Mouse (Mus musculus): Measurements from ENCODE around the gene P2rx7. TPM values are rescaled to one million over a fixed set of nuclear protein-coding genes. Genes with fewer than 3 reads are reported as not detected.
A peak's percentile ranks its signal among the peaks of the same experiment; 100 is the strongest.

P2rx7 gene
- polyA plus RNA-seq, 1 experiment from 2014 or later = 2.2 TPM

DNA sequence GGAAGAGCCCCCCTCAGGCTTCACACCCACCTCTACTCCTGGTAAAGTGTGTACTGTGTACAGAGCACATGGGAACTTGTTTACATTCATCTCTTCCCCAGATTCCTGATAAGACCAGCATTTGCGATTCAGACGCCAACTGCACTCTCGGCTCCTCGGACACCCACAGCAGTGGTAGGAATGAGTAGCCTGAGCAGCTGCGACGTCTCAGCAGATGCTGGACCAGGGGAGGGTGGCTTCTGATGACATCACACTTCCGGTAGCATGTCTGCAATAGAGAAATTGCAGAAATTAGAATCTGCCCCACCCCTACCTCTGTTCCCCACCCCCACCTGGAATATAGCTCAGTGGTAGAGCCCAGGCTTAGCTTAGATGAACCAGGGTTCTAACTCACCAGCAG is 74.7 kb downstream of the P2rx7 start:
- no peak overlapping the region for H3K4me3 ChIP-seq
- H3K4me2 ChIP-seq = no peak overlapping the region
- ATAC-seq (ENCODE audit: insufficient number of reproducible peaks, low FRiP score, low TSS enrichment, low read depth) = no peak
- H3K27ac ChIP-seq = no peak overlapping the region
- no peak overlapping the region for H3K9ac ChIP-seq
- H3K9me3 ChIP-seq = no peaks in the 10 kb centered on the region
- H3K36me3 ChIP-seq = 0 out of 2 replicates have a peak, but pooled peaks cover 3% of the 10 kb centered on the region
- H3K4me1 ChIP-seq = 0 out of 2 replicates have a peak, but pooled peaks cover 4% of the 10 kb centered on the region
- 70% methylated on average over 7 of the region's 7 CpGs for WGBS
- no peaks in the 10 kb centered on the region for H3K27me3 ChIP-seq

DNA sequence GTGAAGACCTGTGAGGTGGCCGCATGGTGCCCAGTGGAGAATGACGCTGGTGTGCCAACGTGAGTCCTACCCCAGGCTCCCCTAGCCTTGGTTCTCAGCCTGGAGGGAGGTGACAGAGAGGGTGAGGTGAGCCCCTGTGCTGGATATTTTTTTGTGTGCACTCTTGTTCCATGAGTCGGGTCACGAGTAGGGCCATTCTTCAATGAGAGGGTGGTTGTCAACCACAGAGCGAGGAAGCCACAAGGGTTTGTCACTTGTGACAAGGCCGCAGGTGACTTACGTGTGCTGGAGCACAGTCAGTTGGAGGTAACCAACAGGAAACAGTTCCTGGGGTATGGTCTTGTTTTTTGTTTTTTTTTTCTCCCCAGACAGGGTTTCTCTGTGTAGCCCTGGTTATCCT is 75.5 kb downstream of the P2rx7 start:
- Histone ChIP-seq H3K9ac (no peak overlapping the region), H3K36me3 (0 out of 2 replicates have a peak, but pooled peaks cover 3% of the 10 kb centered on the region), H3K4me2 (no peak overlapping the region), H3K27ac (no peak overlapping the region), H3K4me3 (no peak overlapping the region), H3K27me3 (no peaks in the 10 kb centered on the region), H3K9me3 (no peaks in the 10 kb centered on the region), H3K4me1 (0 out of 2 replicates have a peak, but pooled peaks cover 4% of the 10 kb centered on the region)
- no peak for ATAC-seq (ENCODE audit: insufficient number of reproducible peaks, low FRiP score, low TSS enrichment, low read depth)
- 89% methylated on average over 8 of the region's 8 CpGs for WGBS

DNA sequence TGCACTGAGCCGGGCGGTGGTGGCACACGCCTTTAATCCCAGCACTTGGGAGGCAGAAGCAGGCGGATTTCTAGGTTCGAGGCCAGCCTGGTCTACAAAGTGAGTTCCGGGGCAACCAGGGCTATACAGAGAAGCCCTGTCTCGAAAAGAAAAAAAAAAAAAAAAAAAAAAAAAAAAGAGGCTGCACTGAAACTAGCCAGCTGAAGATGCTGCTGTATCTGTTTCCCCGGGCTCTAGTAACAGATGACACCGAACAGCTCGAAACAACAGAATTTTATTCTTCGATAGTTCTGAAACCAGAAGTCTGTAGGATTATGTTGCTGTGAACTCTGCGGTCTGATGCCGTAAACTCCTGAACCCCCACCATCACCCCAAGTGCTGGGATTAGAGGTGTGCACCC is 81.7 kb downstream of the P2rx7 start:
- ATAC-seq (ENCODE audit: insufficient number of reproducible peaks, low FRiP score, low TSS enrichment, low read depth) = no peak
- Histone ChIP-seq H3K4me1 (no peaks in the 10 kb centered on the region), H3K9ac (no peak overlapping the region), H3K4me2 (no peak overlapping the region), H3K36me3 (no peaks in the 10 kb centered on the region), H3K27ac (no peak overlapping the region), H3K4me3 (no peak overlapping the region), H3K9me3 (no peaks in the 10 kb centered on the region), H3K27me3 (no peaks in the 10 kb centered on the region)
- WGBS = 84% methylated on average over 13 of the region's 13 CpGs

DNA sequence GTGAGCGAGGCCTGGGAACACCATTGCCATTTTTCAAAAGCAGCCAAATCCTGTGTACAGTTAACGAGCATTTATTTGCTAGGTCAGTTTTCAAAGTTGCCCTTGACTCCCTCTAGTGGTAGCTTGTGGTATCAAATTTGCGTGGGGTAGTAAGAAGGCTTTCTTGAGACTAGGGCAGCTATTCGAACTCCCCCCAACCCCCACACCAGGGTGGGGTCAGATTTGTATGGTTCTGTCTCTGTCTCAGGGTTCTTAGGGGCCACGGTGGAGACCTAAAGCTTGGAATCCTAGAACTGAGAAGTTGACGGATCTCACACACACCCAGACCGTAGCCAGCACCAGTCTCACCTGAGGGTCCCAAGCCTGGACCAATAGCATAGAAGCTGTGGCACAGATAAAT is 82.4 kb downstream of the P2rx7 start:
- H3K9ac ChIP-seq = no peak overlapping the region
- no peaks in the 10 kb centered on the region for H3K9me3 ChIP-seq
- no peaks in the 10 kb centered on the region for H3K27me3 ChIP-seq
- WGBS = 17% methylated on average over 7 of the region's 7 CpGs
- H3K27ac ChIP-seq = no peak overlapping the region
- H3K4me1 ChIP-seq = no peaks in the 10 kb centered on the region
- no peak for ATAC-seq (ENCODE audit: insufficient number of reproducible peaks, low FRiP score, low TSS enrichment, low read depth)
- no peak overlapping the region for H3K4me2 ChIP-seq
- H3K4me3 ChIP-seq = no peak overlapping the region
- H3K36me3 ChIP-seq = no peaks in the 10 kb centered on the region

DNA sequence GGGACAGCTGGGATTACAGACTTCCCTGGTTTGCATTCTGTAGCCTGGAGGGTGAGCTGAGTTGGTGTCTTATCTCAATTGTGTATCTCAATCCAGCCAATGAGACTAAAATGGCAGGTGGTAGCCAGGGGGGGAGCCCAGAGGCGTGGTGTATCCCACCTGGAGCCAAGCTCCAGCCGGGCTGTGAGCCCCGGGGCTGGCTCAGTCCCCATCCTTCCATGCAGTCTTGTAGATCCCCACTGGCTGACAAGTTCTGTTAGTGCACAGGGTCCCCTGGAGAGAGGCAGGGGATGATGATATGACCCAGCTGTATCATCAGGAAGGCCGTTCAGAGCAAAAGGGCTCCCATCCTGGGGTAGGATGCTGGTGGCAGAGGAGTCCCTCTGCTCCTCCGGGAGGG is 82.9 kb downstream of the P2rx7 start:
- H3K9me3 ChIP-seq = no peaks in the 10 kb centered on the region
- H3K27ac ChIP-seq = no peak overlapping the region
- H3K4me2 ChIP-seq = no peak overlapping the region
- H3K36me3 ChIP-seq = no peaks in the 10 kb centered on the region
- ATAC-seq (ENCODE audit: insufficient number of reproducible peaks, low FRiP score, low TSS enrichment, low read depth) = no peak
- 81% methylated on average over 5 of the region's 5 CpGs for WGBS
- H3K4me3 ChIP-seq = no peak overlapping the region
- H3K27me3 ChIP-seq = no peaks in the 10 kb centered on the region
- peaks cover 3% of the 10 kb centered on the region; the same call in 1 of the 2 replicates for H3K4me1 ChIP-seq
- H3K9ac ChIP-seq = no peak overlapping the region

DNA sequence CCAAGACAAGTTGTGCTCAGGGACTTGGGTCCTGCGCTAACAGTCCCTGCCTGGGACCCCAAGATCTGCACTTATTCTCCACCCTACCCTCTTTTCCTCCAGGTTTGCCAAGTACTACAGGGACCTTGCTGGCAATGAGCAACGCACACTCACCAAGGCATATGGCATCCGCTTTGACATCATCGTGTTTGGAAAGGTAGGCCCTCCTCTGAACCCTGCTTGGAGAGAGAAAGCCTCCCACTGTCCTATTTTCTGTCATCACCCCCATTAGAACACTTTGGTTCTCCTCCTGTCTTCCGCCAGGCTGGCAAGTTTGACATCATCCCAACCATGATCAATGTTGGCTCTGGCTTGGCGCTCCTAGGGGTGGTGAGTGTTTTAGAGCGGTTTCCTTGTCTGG is 83.4 kb downstream of the P2rx7 start:
- WGBS = 93% methylated on average over 7 of the region's 7 CpGs

DNA sequence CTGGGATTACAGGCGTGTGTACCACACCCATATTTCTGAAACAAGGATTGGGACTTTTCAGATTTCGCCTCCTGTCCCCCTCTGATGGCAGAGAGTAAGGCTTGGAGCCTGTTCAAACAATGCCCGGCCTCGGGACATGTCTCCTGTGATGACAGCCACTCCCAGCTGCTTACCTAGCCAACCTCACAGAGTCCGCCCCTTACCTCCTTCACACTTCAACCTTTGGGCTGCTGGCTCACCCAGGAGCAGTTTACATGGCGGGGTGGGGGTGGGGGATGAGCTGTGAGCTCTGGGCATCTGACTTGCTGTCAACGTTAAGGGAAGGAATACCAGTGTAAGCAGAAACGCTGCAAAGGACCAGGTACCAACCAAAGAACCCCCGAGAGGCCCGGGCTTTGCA is 87.1 kb downstream of the P2rx7 start:
- Histone ChIP-seq H3K4me1 (peaks cover 19% of the 10 kb centered on the region), H3K4me2 (no peak overlapping the region), H3K27me3 (no peaks in the 10 kb centered on the region), H3K9ac (no peak overlapping the region), H3K36me3 (0 out of 2 replicates have a peak, but pooled peaks cover 2% of the 10 kb centered on the region), H3K4me3 (no peak overlapping the region), H3K9me3 (no peaks in the 10 kb centered on the region), H3K27ac (no peak overlapping the region)
- 74% methylated on average over 10 of the region's 10 CpGs for WGBS
- ATAC-seq (ENCODE audit: insufficient number of reproducible peaks, low FRiP score, low TSS enrichment, low read depth) = no peak

More for the DNA sequence above, 83.4 kb downstream of the P2rx7 start:
- no peaks in the 10 kb centered on the region for H3K27me3 ChIP-seq
- no peak overlapping the region for H3K4me3 ChIP-seq
- no peak overlapping the region for H3K4me2 ChIP-seq
- H3K9ac ChIP-seq = no peak overlapping the region
- H3K36me3 ChIP-seq = no peaks in the 10 kb centered on the region
- H3K27ac ChIP-seq = no peak overlapping the region
- no peaks in the 10 kb centered on the region for H3K9me3 ChIP-seq
- no peak for ATAC-seq (ENCODE audit: insufficient number of reproducible peaks, low FRiP score, low TSS enrichment, low read depth)
- peaks cover 7% of the 10 kb centered on the region for H3K4me1 ChIP-seq

DNA sequence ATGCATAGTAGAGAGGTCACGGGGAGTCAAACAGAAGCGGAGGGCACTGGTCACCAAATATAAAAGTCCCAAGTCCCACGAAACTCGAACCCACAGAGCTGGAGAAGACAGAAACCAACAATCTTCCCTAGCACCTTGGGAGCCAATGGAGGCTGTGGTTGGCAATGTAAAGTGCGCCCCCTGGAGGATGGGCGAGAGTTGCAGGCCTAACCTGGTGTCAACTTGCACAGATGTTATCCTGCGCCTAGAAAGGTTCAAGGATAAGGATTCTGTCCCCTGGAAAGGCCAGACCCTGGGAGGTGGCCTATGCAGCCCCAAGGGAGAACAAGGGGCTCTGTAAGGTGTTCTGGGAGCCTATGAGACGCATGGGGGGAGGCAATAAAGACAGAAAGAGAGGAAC is 87.6 kb downstream of the P2rx7 start:
- Histone ChIP-seq H3K9me3 (no peaks in the 10 kb centered on the region), H3K4me2 (no peak overlapping the region), H3K4me3 (no peak overlapping the region), H3K27me3 (no peaks in the 10 kb centered on the region), H3K27ac (peak overlapping the region; percentile 83), H3K4me1 (peaks cover 19% of the 10 kb centered on the region), H3K36me3 (peaks cover 7% of the 10 kb centered on the region; the same call in 1 of the 2 replicates), H3K9ac (no peak overlapping the region)
- ATAC-seq (ENCODE audit: insufficient number of reproducible peaks, low FRiP score, low TSS enrichment, low read depth) = no peak
- 70% methylated on average over 8 of the region's 8 CpGs for WGBS

DNA sequence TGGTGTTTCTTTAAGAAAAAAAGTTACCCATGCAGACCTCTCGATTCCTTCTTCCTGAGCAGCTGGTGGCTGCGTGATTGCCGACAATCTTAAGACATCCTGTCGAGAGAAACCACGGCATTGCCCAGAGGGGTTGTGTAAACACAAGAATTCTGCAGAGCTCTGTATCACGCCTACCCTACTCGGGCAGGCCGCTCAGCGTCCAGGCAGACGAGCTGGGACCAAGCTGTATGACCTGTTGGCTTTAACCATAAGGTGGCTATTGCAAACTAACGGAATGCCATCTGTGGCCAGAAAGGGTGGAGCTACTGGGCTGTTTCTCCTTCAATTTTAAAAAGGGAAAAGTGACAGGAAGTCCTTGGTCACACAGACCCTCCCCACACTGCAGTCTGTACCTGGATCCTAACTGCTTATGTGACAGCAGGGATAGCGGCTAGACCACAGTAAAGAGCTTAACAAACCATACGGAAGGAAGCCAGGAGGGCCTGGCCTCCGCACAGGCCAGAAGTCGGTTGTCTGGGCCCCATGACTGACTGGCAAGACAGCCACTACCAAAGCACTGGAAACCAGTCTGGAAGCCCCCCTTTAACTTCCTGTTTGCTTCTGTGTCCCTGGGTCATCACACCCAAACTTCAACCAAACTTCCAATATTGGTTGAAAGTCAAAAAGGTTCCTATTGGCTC is 88.4 kb downstream of the P2rx7 start:
- H3K9ac ChIP-seq = no peak overlapping the region
- WGBS = 19% methylated on average over 15 of the region's 15 CpGs

DNA sequence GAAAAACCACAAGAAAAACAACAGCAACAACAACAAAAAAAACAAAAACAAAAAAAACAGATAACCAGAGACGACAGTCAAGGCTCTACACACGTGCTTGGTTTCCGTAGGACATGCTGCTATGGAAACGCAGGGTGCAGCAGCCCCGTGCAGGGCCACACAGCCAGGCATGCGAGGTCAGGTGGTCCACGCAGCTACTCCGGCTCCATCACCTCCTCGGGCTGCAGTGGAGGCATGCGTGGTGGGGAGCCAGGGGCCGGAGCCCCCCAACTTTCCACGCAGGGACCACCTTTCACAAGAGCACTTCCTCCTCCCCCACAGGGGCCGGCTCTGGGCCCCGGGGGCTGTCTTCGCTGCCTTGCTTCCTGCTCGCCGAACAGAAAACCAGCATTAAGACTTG is 90.2 kb downstream of the P2rx7 start:
- H3K9me3 ChIP-seq = no peaks in the 10 kb centered on the region
- no peak overlapping the region for H3K4me3 ChIP-seq
- H3K27me3 ChIP-seq = no peaks in the 10 kb centered on the region
- H3K4me1 ChIP-seq = peaks cover 19% of the 10 kb centered on the region
- 57% methylated on average over 17 of the region's 17 CpGs for WGBS
- no peak overlapping the region for H3K9ac ChIP-seq
- ATAC-seq (ENCODE audit: insufficient number of reproducible peaks, low FRiP score, low TSS enrichment, low read depth) = no peak
- 0 out of 2 replicates have a peak overlapping the region, but pooled peaks have one; percentile 19 for H3K4me2 ChIP-seq
- H3K27ac ChIP-seq = no peak overlapping the region
- H3K36me3 ChIP-seq = peaks cover 15% of the 10 kb centered on the region; the same call in 1 of the 2 replicates

More for the DNA sequence above, 88.4 kb downstream of the P2rx7 start:
- Histone ChIP-seq H3K27me3 (no peaks in the 10 kb centered on the region), H3K9me3 (no peaks in the 10 kb centered on the region), H3K4me3 (no peak overlapping the region), H3K36me3 (peaks cover 15% of the 10 kb centered on the region; the same call in 1 of the 2 replicates), H3K27ac (peak overlapping the region; percentile 83), H3K4me2 (no peak overlapping the region), H3K4me1 (peaks cover 19% of the 10 kb centered on the region)
- no peak for ATAC-seq (ENCODE audit: insufficient number of reproducible peaks, low FRiP score, low TSS enrichment, low read depth)

DNA sequence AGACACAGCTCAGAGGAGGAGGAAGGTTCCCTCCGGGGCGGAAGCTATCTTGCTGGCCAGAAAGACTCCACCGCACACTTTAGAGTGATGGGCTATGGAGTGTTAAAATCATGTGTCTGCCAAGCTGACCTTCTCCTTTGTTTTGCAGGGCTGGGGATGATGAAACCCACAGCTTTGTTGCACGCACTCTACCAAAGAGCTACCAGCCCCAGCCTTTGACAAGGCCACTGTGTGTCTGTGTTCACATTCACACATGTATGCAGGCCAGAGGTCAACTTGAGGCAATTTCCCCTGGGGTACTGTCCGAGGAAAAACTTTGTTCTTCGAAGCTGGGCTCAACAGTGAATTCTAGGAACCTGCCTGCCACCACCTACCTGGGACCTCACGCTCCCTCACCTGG is 92.1 kb downstream of the P2rx7 start:
- no peak overlapping the region for H3K4me2 ChIP-seq
- no peak overlapping the region for H3K4me3 ChIP-seq
- H3K27me3 ChIP-seq = no peaks in the 10 kb centered on the region
- ATAC-seq (ENCODE audit: insufficient number of reproducible peaks, low FRiP score, low TSS enrichment, low read depth) = no peak
- H3K27ac ChIP-seq = no peak overlapping the region
- WGBS = 90% methylated on average over 7 of the region's 7 CpGs
- H3K9ac ChIP-seq = no peak overlapping the region
- peaks cover 22% of the 10 kb centered on the region for H3K36me3 ChIP-seq
- no peaks in the 10 kb centered on the region for H3K9me3 ChIP-seq
- peaks cover 19% of the 10 kb centered on the region for H3K4me1 ChIP-seq

DNA sequence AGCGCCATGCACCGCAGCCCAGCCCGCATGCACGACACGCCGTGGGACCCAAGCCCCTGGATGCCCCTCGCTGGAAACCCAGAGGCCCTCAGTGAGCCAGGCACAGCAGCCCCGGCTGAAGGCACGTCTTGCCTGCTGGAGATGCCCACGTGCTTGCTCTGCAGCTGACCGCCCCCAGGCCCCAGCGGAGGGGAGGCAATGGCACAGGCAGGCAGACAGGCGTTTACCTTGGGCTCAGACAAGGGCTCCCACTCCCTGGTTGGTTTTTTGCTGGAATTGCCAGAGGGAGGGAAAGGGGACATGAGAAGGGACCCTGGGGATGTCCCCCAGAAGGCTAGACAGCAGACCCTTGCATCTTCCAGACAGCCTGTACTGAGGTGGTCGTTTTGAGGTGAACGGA is 93.0 kb downstream of the P2rx7 start:
- Histone ChIP-seq H3K27me3 (no peaks in the 10 kb centered on the region), H3K4me3 (no peak overlapping the region), H3K4me2 (no peak overlapping the region), H3K9ac (no peak overlapping the region), H3K27ac (no peak overlapping the region), H3K36me3 (peaks cover 27% of the 10 kb centered on the region), H3K9me3 (no peaks in the 10 kb centered on the region), H3K4me1 (peaks cover 16% of the 10 kb centered on the region)
- WGBS = 85% methylated on average over 15 of the region's 15 CpGs
- no peak for ATAC-seq (ENCODE audit: insufficient number of reproducible peaks, low FRiP score, low TSS enrichment, low read depth)
